Mouse (Mus musculus) adrenal gland, adult 2 months (tissue): ENCODE results near the gene Coro1c. TPM values are rescaled to one million over a fixed set of nuclear protein-coding genes. Genes with fewer than 3 reads are reported as not detected.

Experiments
- DNase-seq: peaks from one replicate; pipeline ENCODE4 v3.0.0; 2021
- polyA plus RNA-seq: library from polyadenylated mRNA; depleted of rRNA; stranded (reverse); fragments of >200 nt; gene quantifications from 2 replicates; pipeline ENCODE4 v1.2.3, GENCODE M21; 2012; rRNA removed
- total RNA-seq, 2 experiments: library from RNA; stranded (reverse); gene quantifications; 2 replicates each; pipeline ENCODE4 v1.2.3; 2021

Gene Coro1c
- total and polyA plus RNA-seq, 3 experiments, result 31.3 to 75.5 (median 43.3) TPM

GRCm38 (mm10) chr5:113796401-113797148, 112.0 kb downstream of the Coro1c start:
- DNase-seq, result no peak

Other genes with a start within 250 kb of the Coro1c start
- gene 1700069L16Rik, start 184.0 kb downstream of the Coro1c start, total RNA-seq, result not detected
- gene 1700069L16Rik, start 184.0 kb downstream of the Coro1c start, polyA plus RNA-seq, result not detected in 2 replicates
- 10 to 100 TPM; 10.5 to 19.5 TPM for gene Ficd, start 173.0 kb downstream of the Coro1c start, total RNA-seq
- 11.8 and 12.3 TPM in 2 replicates for gene Ficd, start 173.0 kb downstream of the Coro1c start, polyA plus RNA-seq
- 10 to 100 TPM; 26.3 to 29.8 TPM for gene Sart3, start 136.2 kb downstream of the Coro1c start, total RNA-seq
- gene Sart3, start 136.2 kb downstream of the Coro1c start, polyA plus RNA-seq, result 12.7 and 16.2 TPM in 2 replicates
- 100 to 1,000 TPM; 657 to 936 TPM for gene Iscu, start 136.0 kb downstream of the Coro1c start, total RNA-seq
- gene Iscu, start 136.0 kb downstream of the Coro1c start, polyA plus RNA-seq, result 305 and 399 TPM in 2 replicates
- gene Tmem119, start 108.2 kb downstream of the Coro1c start, total RNA-seq, result 10 to 100 TPM; 10.1 to 19.8 TPM
- 20.1 and 21.1 TPM in 2 replicates for gene Tmem119, start 108.2 kb downstream of the Coro1c start, polyA plus RNA-seq
- 1 to 10 TPM; 5.1 to 6.5 TPM for gene Selplg, start 76.1 kb downstream of the Coro1c start, total RNA-seq
- gene Selplg, start 76.1 kb downstream of the Coro1c start, polyA plus RNA-seq, result 16.3 and 18.0 TPM in 2 replicates
- 10 to 100 TPM; 15.5 to 24.6 TPM for gene Ssh1, start 85.1 kb upstream of the Coro1c start, total RNA-seq
- gene Ssh1, start 85.1 kb upstream of the Coro1c start, polyA plus RNA-seq, result 9.1 and 9.9 TPM in 2 replicates
- gene Dao, start 94.9 kb upstream of the Coro1c start, total RNA-seq, result not detected
- not detected in 2 replicates for gene Dao, start 94.9 kb upstream of the Coro1c start, polyA plus RNA-seq
- 10 to 100 TPM; 25.4 to 40.0 TPM for gene Usp30, start 156.7 kb upstream of the Coro1c start, total RNA-seq
- gene Usp30, start 156.7 kb upstream of the Coro1c start, polyA plus RNA-seq, result 26.6 and 31.3 TPM in 2 replicates
- gene Svop, start 182.8 kb upstream of the Coro1c start, total RNA-seq, result 1 to 10 TPM; 1.6 to 4.0 TPM
- gene Svop, start 182.8 kb upstream of the Coro1c start, polyA plus RNA-seq, result 1.5 and 1.9 TPM in 2 replicates
- gene Alkbh2, start 219.5 kb upstream of the Coro1c start, total RNA-seq, result 1 to 10 TPM; 6.0 to 9.3 TPM
- gene Alkbh2, start 219.5 kb upstream of the Coro1c start, polyA plus RNA-seq, result 10.1 and 15.2 TPM in 2 replicates
- gene Ung, start 221.6 kb upstream of the Coro1c start, total RNA-seq, result 1 to 10 TPM; 4.7 to 5.7 TPM
- gene Ung, start 221.6 kb upstream of the Coro1c start, polyA plus RNA-seq, result 4.3 and 4.9 TPM in 2 replicates
- 100 to 1,000 TPM; 119 to 132 TPM for gene Acacb, start 237.8 kb upstream of the Coro1c start, total RNA-seq
- gene Acacb, start 237.8 kb upstream of the Coro1c start, polyA plus RNA-seq, result 81.3 and 102 TPM in 2 replicates